Mouse (Mus musculus) forebrain, embryonic 16.5 days (tissue): ENCODE results near the gene Ltbp1. TPM values are rescaled to one million over a fixed set of nuclear protein-coding genes. Genes with fewer than 3 reads are reported as not detected.
A peak's percentile ranks its signal among the peaks of the same experiment; 100 is the strongest.

Source experiments
- ATAC-seq: fragments of 200-750 bp; cut with Nextera tagmentation; 2 replicates; pipeline ENCODE4 v1.8.0; 2017; ENCODE audit warnings: mild to moderate bottlenecking, moderate library complexity
- H3K27ac ChIP-seq: fragments of 300-500 bp; sonication (generic); 2 replicates; pipeline ENCODE4 v1.5.1; 2014; ENCODE audit warnings: low read length, control low read depth
- H3K27me3 ChIP-seq: fragments of 300-500 bp; sonication (generic); replicated peaks from 2 replicates; pipeline ENCODE4 v1.6.1; 2014; ENCODE audit warnings: low read length; ENCODE audit not compliant: control insufficient read depth, insufficient read depth
- H3K36me3 ChIP-seq: fragments of 300-500 bp; sonication (generic); 2 replicates; pipeline ENCODE4 v1.6.1; 2014; ENCODE audit not compliant: control insufficient read depth, insufficient read depth
- H3K4me1 ChIP-seq: fragments of 300-500 bp; sonication (generic); replicated peaks from 2 replicates; pipeline ENCODE4 v1.6.1; 2014; ENCODE audit warnings: low read length; ENCODE audit not compliant: control insufficient read depth, insufficient read depth
- H3K4me2 ChIP-seq: fragments of 300-500 bp; sonication (generic); 2 replicates; pipeline ENCODE4 v1.6.1; 2014; ENCODE audit warnings: mild to moderate bottlenecking, low read length, control low read depth
- H3K4me3 ChIP-seq: fragments of 300-500 bp; sonication (generic); replicated peaks from 2 replicates; pipeline ENCODE4 v1.5.1; 2014; ENCODE audit warnings: mild to moderate bottlenecking, low read length, control low read depth
- H3K9ac ChIP-seq: fragments of 300-500 bp; sonication (generic); replicated peaks from 2 replicates; pipeline ENCODE4 v1.6.1; 2014; ENCODE audit warnings: low read depth, low read length, control low read depth
- H3K9me3 ChIP-seq: fragments of 300-500 bp; sonication (generic); 2 replicates; pipeline ENCODE4 v1.6.1; 2016; ENCODE audit warnings: low read length; ENCODE audit not compliant: control insufficient read depth
- WGBS: fragments of 180-500 bp; shearing (Covaris S2); extraction: QIAGEN DNeasy Blood & Tissue Kit; methylation state at CpG from one replicate; pipeline ENCODE4 v1.1.7; 2014; 5-methylcytosine and 5-hydroxymethylcytosine counted together
- polyA plus RNA-seq: library from polyadenylated mRNA; unstranded; fragments of >200 nt; fragmentation: Nextera tagmentation; extraction: Ambion mirVana; gene quantifications from 2 replicates; pipeline ENCODE4 v1.2.1, GENCODE M21; 2015

Gene Ltbp1
- polyA plus RNA-seq, 1 experiment from 2014 or later, result 2.3 TPM

DNA sequence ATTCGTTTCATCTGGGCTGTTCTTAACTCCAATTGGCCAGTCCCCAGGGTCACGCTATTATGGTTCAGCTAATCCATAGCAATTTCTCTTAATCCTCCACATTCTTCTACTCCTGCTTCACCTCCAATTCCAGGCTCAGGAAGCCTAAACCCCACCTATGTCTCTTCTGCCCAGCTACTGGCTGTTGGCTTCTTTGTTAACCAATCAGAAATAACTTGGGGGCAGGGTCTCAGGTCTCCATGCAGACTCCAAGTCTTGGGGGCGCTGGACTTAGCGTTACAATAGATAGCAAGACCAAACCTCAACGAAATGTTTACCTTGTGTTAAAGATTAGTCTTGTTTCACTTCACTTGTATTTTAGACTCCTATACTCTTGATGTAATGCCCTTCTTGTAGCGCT, 85.2 kb downstream of the Ltbp1 start:
- Histone ChIP-seq H3K4me1 (0 out of 2 replicates have a peak, but pooled peaks cover 3% of the 10 kb centered on the region), H3K27ac (no peak overlapping the region), H3K27me3 (no peaks in the 10 kb centered on the region), H3K4me2 (no peak overlapping the region), H3K9me3 (no peaks in the 10 kb centered on the region), H3K9ac (no peak overlapping the region), H3K36me3 (no peaks in the 10 kb centered on the region), H3K4me3 (no peak overlapping the region)
- ATAC-seq, result no peak
- 82% methylated on average over 6 of the region's 6 CpGs for WGBS

DNA sequence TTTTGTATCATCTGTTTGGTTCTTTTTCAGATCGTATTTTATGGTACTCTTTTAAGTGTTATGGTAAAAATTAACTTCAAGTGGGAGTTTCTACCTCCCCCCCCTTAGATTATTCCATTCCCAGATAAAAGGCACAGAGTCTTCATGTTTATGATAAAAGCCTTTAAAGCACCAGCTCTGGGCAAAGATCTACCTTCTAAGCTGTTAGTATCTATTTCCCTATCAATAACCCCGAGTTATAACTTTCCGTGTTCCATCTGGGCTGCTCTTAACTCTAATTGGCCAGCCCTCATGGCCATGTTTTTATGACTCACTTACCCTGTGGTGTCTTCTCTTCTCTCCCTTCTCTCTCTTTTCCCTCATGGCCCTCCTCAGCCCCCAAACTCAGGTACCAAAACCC, 88.2 kb downstream of the Ltbp1 start:
- no peaks in the 10 kb centered on the region for H3K36me3 ChIP-seq
- WGBS, result 89% methylated on average over 3 of the region's 3 CpGs
- no peak for ATAC-seq

GRCm38 (mm10) chr17:75094591-75094990, 89.2 kb downstream of the Ltbp1 start:
- Histone ChIP-seq H3K9me3 (no peaks in the 10 kb centered on the region), H3K4me3 (no peak overlapping the region), H3K9ac (no peak overlapping the region), H3K27ac (no peak overlapping the region), H3K36me3 (no peaks in the 10 kb centered on the region), H3K27me3 (no peaks in the 10 kb centered on the region), H3K4me1 (0 out of 2 replicates have a peak, but pooled peaks cover 2% of the 10 kb centered on the region), H3K4me2 (no peak overlapping the region)
- no peak for ATAC-seq
- 92% methylated on average over 9 of the region's 9 CpGs for WGBS

More for the DNA sequence above, 88.2 kb downstream of the Ltbp1 start:
- H3K4me2 ChIP-seq, result no peak overlapping the region
- H3K27me3 ChIP-seq, result no peaks in the 10 kb centered on the region
- H3K9me3 ChIP-seq, result no peaks in the 10 kb centered on the region
- H3K9ac ChIP-seq, result no peak overlapping the region
- H3K4me3 ChIP-seq, result no peak overlapping the region
- no peak overlapping the region for H3K27ac ChIP-seq
- 0 out of 2 replicates have a peak, but pooled peaks cover 5% of the 10 kb centered on the region for H3K4me1 ChIP-seq

DNA sequence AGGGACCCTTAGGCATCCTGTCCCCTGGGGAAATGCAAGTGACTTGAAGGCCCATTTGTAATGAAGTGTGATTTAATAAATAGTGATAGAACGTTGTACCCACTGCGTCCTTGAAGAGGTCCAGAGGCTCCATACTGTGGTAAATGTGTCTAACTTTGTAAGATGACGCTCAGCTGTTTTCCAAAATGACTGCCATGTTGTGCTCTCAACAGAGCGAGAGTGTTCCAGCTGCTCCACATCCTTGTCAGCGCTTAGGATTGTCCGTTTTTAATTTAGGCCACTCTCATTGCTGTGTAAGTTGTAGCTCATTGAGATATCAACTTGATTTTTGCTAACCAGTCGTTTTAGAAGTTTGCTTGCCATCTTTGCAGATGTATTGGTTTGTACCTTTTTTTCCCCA, 91.4 kb downstream of the Ltbp1 start:
- Histone ChIP-seq H3K27ac (no peak overlapping the region), H3K9ac (no peak overlapping the region), H3K4me3 (no peak overlapping the region), H3K36me3 (no peaks in the 10 kb centered on the region), H3K27me3 (no peaks in the 10 kb centered on the region), H3K4me1 (0 out of 2 replicates have a peak, but pooled peaks cover 2% of the 10 kb centered on the region), H3K4me2 (no peak overlapping the region), H3K9me3 (no peaks in the 10 kb centered on the region)
- ATAC-seq, result no peak
- 78% methylated on average over 7 of the region's 7 CpGs for WGBS

DNA sequence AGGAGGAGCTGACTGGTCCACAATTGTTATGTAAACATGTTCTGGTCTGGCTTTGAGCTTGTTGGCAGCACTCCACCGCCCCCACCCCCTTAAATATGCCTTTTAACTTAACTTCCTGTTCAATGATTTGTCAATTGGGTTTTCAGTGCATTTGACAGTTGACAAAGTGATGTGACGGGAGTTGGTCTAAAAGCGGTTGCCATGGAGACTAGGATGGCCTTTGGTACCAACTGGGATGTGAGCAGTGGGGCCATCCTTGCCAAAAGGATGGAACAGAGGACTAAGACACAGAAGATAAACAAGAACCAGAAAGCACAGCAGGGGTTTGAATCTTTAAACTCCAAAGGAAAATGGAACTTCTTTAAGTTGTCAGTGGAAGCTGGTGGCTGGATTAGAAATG, 92.0 kb downstream of the Ltbp1 start:
- Histone ChIP-seq H3K27me3 (no peaks in the 10 kb centered on the region), H3K4me2 (no peak overlapping the region), H3K27ac (no peak overlapping the region), H3K4me1 (0 out of 2 replicates have a peak, but pooled peaks cover 2% of the 10 kb centered on the region), H3K9ac (no peak overlapping the region), H3K4me3 (no peak overlapping the region), H3K9me3 (no peaks in the 10 kb centered on the region), H3K36me3 (no peaks in the 10 kb centered on the region)
- no peak for ATAC-seq
- WGBS, result 46% methylated on average over 3 of the region's 3 CpGs

DNA sequence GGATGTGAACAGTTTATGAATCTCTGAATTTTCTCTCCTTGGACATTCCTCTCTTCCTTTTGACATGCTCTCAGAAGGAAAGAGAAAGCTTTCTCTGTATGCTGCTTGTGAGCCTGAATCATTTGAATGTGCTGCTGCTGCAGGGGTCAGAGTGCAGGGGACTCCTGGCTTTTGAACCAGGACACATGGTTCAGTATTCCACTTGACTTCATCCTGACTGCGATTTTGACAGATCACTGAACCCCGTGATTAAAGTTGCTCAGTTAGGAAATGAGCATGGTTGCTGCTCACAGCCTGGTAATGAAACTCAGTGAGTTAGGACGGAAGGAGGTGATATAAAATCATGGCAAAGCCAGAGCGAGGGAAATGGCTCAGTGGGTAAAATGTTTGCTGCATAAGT, 95.8 kb downstream of the Ltbp1 start:
- Histone ChIP-seq H3K27ac (no peak overlapping the region), H3K9me3 (no peaks in the 10 kb centered on the region), H3K27me3 (no peaks in the 10 kb centered on the region), H3K4me3 (no peak overlapping the region), H3K36me3 (no peaks in the 10 kb centered on the region), H3K4me1 (0 out of 2 replicates have a peak, but pooled peaks cover 2% of the 10 kb centered on the region), H3K4me2 (no peak overlapping the region), H3K9ac (no peak overlapping the region)
- ATAC-seq, result no peak
- 64% methylated on average over 4 of the region's 4 CpGs for WGBS

GRCm38 (mm10) chr17:75101994-75102393, 96.6 kb downstream of the Ltbp1 start:
- peaks cover 2% of the 10 kb centered on the region; the same call in 1 of the 2 replicates for H3K4me1 ChIP-seq
- H3K4me2 ChIP-seq, result no peak overlapping the region
- H3K9ac ChIP-seq, result no peak overlapping the region
- 96% methylated on average over 8 of the region's 8 CpGs for WGBS
- no peaks in the 10 kb centered on the region for H3K36me3 ChIP-seq
- H3K27me3 ChIP-seq, result no peaks in the 10 kb centered on the region
- H3K4me3 ChIP-seq, result no peak overlapping the region
- no peak overlapping the region for H3K27ac ChIP-seq
- ATAC-seq, result no peak
- H3K9me3 ChIP-seq, result no peaks in the 10 kb centered on the region

DNA sequence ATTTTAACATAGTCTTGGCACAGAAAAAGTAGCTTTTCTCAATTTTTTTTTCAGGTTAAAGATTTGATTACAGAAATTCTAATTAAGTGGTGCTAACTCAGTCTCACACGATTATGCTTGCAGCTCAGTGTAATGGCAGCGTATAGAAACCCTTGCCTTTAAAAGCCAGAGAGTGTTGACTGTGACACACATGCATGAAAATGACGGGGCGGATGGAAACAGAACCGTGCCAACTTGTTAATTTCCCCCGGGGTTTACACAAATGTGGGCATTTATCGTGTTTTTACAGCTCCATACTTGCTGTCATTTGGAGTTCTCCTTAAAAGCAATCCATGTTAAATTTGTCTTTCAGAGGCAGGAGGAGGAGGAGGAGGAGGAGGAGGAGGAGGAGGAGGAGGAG, 102.0 kb downstream of the Ltbp1 start:
- H3K9me3 ChIP-seq, result no peaks in the 10 kb centered on the region
- 16% methylated on average over 7 of the region's 7 CpGs for WGBS
- no peaks in the 10 kb centered on the region for H3K27me3 ChIP-seq
- peaks cover 3% of the 10 kb centered on the region; the same call in 1 of the 2 replicates for H3K4me1 ChIP-seq
- H3K4me2 ChIP-seq, result peak overlapping the region; percentile 17; the same call in 1 of the 2 replicates
- peak; percentile 91 for ATAC-seq
- H3K4me3 ChIP-seq, result no peak overlapping the region
- H3K27ac ChIP-seq, result no peak overlapping the region
- H3K36me3 ChIP-seq, result no peaks in the 10 kb centered on the region
- H3K9ac ChIP-seq, result no peak overlapping the region

GRCm38 (mm10) chr17:75107879-75108278, 102.5 kb downstream of the Ltbp1 start:
- peaks cover 3% of the 10 kb centered on the region; the same call in 1 of the 2 replicates for H3K4me1 ChIP-seq
- ATAC-seq, result 0 out of 2 replicates have a peak, but pooled peaks have one; percentile 19
- H3K4me2 ChIP-seq, result no peak overlapping the region
- no peaks in the 10 kb centered on the region for H3K36me3 ChIP-seq
- 22% methylated on average over 5 of the region's 5 CpGs for WGBS
- H3K9me3 ChIP-seq, result no peaks in the 10 kb centered on the region
- H3K27me3 ChIP-seq, result no peaks in the 10 kb centered on the region
- H3K4me3 ChIP-seq, result no peak overlapping the region
- no peak overlapping the region for H3K27ac ChIP-seq
- H3K9ac ChIP-seq, result no peak overlapping the region
